Comparison of ENCODE assay signal across 20 mouse cellular contexts in genomic region chr2:77319196-77319595, GRCm38 (mm10).
"Had no signal": no experiment of that assay in that cellular context is flagged by ENCODE, and none has a peak within 500 bp of the region (broad histone marks: within the 10 kb centered on the region; RNA-seq: fewer than 3 reads in every experiment).

No protein-coding gene starts in this region.

- H3K4me2 ChIP-seq: limb, embryonic 12.5 days; limb, embryonic 15.5 days; liver, embryonic 11.5 days; lung, embryonic 14.5 days; midbrain, embryonic 12.5 days; midbrain, embryonic 15.5 days; neural tube, embryonic 13.5 days had no signal

- H3K4me3 ChIP-seq: limb, embryonic 12.5 days; limb, embryonic 15.5 days; midbrain, embryonic 12.5 days; midbrain, embryonic 15.5 days; myocyte; neural tube, embryonic 13.5 days had no signal

- DNase-seq: kidney, adult 2 months; kidney, postnatal 25 days; left cerebral cortex, postnatal 4 days; liver, postnatal 0 days; lung, embryonic 14.5 days; retina, postnatal 1 day; thymus, postnatal 36 days had no signal

- H3K36me3 ChIP-seq: limb, embryonic 12.5 days; limb, embryonic 15.5 days; midbrain, embryonic 12.5 days; midbrain, embryonic 15.5 days; neural tube, embryonic 13.5 days had no signal

- ATAC-seq: intestine, postnatal 0 days; liver, postnatal 0 days; lung, postnatal 0 days; midbrain, embryonic 15.5 days had no signal

- H3K9me3 ChIP-seq: limb, embryonic 12.5 days; limb, embryonic 15.5 days; midbrain, embryonic 12.5 days; midbrain, embryonic 15.5 days; neural tube, embryonic 13.5 days had no signal

- H3K27me3 ChIP-seq: limb, embryonic 12.5 days; limb, embryonic 15.5 days; midbrain, embryonic 12.5 days; midbrain, embryonic 15.5 days; neural tube, embryonic 13.5 days had no signal

- H3K9ac ChIP-seq: limb, embryonic 12.5 days; limb, embryonic 15.5 days; liver, embryonic 14.5 days; liver, postnatal 0 days; lung, embryonic 14.5 days; midbrain, embryonic 12.5 days; midbrain, embryonic 15.5 days; neural tube, embryonic 13.5 days had no signal

- H3K27ac ChIP-seq: kidney, postnatal 0 days; limb, embryonic 12.5 days; limb, embryonic 15.5 days; liver, embryonic 14.5 days; macrophage; midbrain, embryonic 12.5 days; midbrain, embryonic 15.5 days; neural tube, embryonic 13.5 days; stomach, postnatal 0 days had no signal
